Comparison of ENCODE assay signal across 10 mouse cellular contexts in the genomic region with DNA sequence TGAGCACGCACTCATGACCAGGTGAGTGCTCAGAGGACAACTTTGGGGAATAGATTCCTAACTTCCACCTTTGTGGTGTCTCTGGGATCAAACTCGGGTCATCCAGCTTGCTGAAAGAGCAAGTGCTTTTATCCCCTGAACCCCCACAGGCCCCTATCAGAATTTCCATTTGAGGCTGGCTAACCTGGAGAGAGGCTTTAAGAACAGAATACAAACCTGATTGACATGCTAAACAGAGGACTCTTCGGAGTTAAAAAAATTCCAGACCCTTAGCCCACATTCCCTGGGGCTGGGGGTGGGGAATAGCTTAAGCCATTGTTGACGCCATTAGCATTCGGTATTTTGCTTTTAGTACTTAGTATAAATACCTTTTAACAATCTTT. TPM values are rescaled to one million over a fixed set of nuclear protein-coding genes. Genes with fewer than 3 reads are reported as not detected.
DNase-seq lines count a peak whose midpoint lies in the region; ATAC-seq lines count a peak whose summit lies in the region.
"Had no signal": no experiment of that assay in that cellular context is flagged by ENCODE, and none has a peak within 500 bp of the region (broad histone marks: within the 10 kb centered on the region; RNA-seq: fewer than 3 reads in every experiment).

No protein-coding gene starts in this region.

- intact Hi-C loops in left cerebral cortex, postnatal 10 days (cut with DNase I), result loop anchor here (5.0 to 10.0 kb wide), 2 partner anchors 71 to 213 kb away; a partner anchor contains a TSS
- intact Hi-C loops in gastrocnemius, postnatal 14 days (cut with DNase I; ENCODE audit: low total_unique reads), result loop anchor here (10.0 kb wide), 1 partner anchor 63 kb away; no protein-coding TSS in a partner anchor

- peak overlapping the region; percentile 88 for H3K9ac ChIP-seq in heart, embryonic 14.5 days (ENCODE audit: low read length)
- no peak overlapping the region for H3K9ac ChIP-seq in hindbrain, embryonic 11.5 days (ENCODE audit: low read depth, low read length)

- WGBS in heart, embryonic 14.5 days, result 30% methylated on average over 5 of the region's 5 CpGs
- WGBS in hindbrain, embryonic 11.5 days, result 21% methylated on average over 5 of the region's 5 CpGs
- 24% methylated on average over 5 of the region's 5 CpGs for WGBS in midbrain, embryonic 10.5 days

- no peak for ATAC-seq in heart, embryonic 14.5 days (ENCODE audit: insufficient number of reproducible peaks, insufficient read depth, low FRiP score, low read depth)
- no peak for ATAC-seq in hindbrain, embryonic 11.5 days (ENCODE audit: low FRiP score)

- DNase-seq in heart, postnatal 4 days, result no peak
- DNase-seq in R1 (ENCODE audit: low read depth, low spot score), result peak; percentile 100
- no peak for DNase-seq in hindbrain, embryonic 11.5 days (ENCODE audit: low spot score)
- no peak for DNase-seq in midbrain, embryonic 10.5 days (ENCODE audit: low spot score)
- DNase-seq in left cerebral cortex, postnatal 10 days (ENCODE audit: extremely low spot score in 1 of 2, low spot score in 2 of 2), result no peak
- DNase-seq in gastrocnemius, postnatal 14 days, result no peak
- DNase-seq in thymus, postnatal 4 days, result no peak
- DNase-seq: cerebellum, adult 9-11 months had no signal

- H3K27ac ChIP-seq in heart, embryonic 14.5 days (replicated peaks in 1 of 2; ENCODE audit: control insufficient read depth in 1 of 2, insufficient read depth in 1 of 2, low read depth in 2 of 2, low read length in 2 of 2), result peak overlapping the region in 1 of 2 experiments; percentile 98; a peak in 2 of 4 replicates
- no peak overlapping the region for H3K27ac ChIP-seq in hindbrain, embryonic 11.5 days (ENCODE audit: low read depth, low read length)
- H3K27ac ChIP-seq in midbrain, embryonic 10.5 days (replicated peaks), result peak overlapping the region; percentile 98

- no peaks in the 10 kb centered on the region for H3K9me3 ChIP-seq in heart, embryonic 14.5 days (ENCODE audit: control insufficient read depth, low read length)
- H3K9me3 ChIP-seq in hindbrain, embryonic 11.5 days (ENCODE audit: control insufficient read depth, low read length), result no peaks in the 10 kb centered on the region
- H3K9me3 ChIP-seq in midbrain, embryonic 10.5 days (replicated peaks), result no peaks in the 10 kb centered on the region

- H3K4me2 ChIP-seq in heart, embryonic 14.5 days (ENCODE audit: low read length), result peak overlapping the region; percentile 79
- 0 out of 2 replicates have a peak overlapping the region, but pooled peaks have one; percentile 60 for H3K4me2 ChIP-seq in hindbrain, embryonic 11.5 days (replicated peaks; ENCODE audit: low read depth, low read length)

- H3K27me3 ChIP-seq in heart, embryonic 14.5 days (ENCODE audit: control insufficient read depth, insufficient read depth, low read length), result no peaks in the 10 kb centered on the region
- H3K27me3 ChIP-seq in hindbrain, embryonic 11.5 days (ENCODE audit: control insufficient read depth, insufficient read depth, low read length), result no peaks in the 10 kb centered on the region
- no peaks in the 10 kb centered on the region for H3K27me3 ChIP-seq in midbrain, embryonic 10.5 days (ENCODE audit: low read depth, poor library complexity, severe bottlenecking)

- H3K4me3 ChIP-seq in heart, embryonic 14.5 days (ENCODE audit: control insufficient read depth in 1 of 2, insufficient read depth in 1 of 2, low read depth in 1 of 2, low read length in 2 of 2), result peak overlapping the region in 1 of 2 experiments; percentile 84; a peak in 2 of 4 replicates
- H3K4me3 ChIP-seq in hindbrain, embryonic 11.5 days (ENCODE audit: low read depth, low read length), result no peak overlapping the region
- peak overlapping the region; percentile 96 for H3K4me3 ChIP-seq in midbrain, embryonic 10.5 days

- H3K36me3 ChIP-seq in heart, embryonic 14.5 days (ENCODE audit: control insufficient read depth, insufficient read depth, low read length), result peaks cover under 1% of the 10 kb centered on the region; the same call in 1 of the 2 replicates
- H3K36me3 ChIP-seq in hindbrain, embryonic 11.5 days (ENCODE audit: control insufficient read depth, insufficient read depth, low read length), result no peaks in the 10 kb centered on the region
- H3K36me3 ChIP-seq in midbrain, embryonic 10.5 days, result peaks cover 2% of the 10 kb centered on the region; the same call in 1 of the 2 replicates

- peaks cover 4 to 27% of the 10 kb centered on the region in 2 experiments for H3K4me1 ChIP-seq in heart, embryonic 14.5 days (ENCODE audit: control insufficient read depth in 2 of 2, insufficient read depth in 2 of 2, low read length in 2 of 2)
- H3K4me1 ChIP-seq in hindbrain, embryonic 11.5 days (replicated peaks; ENCODE audit: control insufficient read depth, insufficient read depth, low read length), result no peaks in the 10 kb centered on the region; the same call in 1 of the 2 replicates
- H3K4me1 ChIP-seq in midbrain, embryonic 10.5 days, result peaks cover 25% of the 10 kb centered on the region

RNA-seq across cellular contexts. Expression of a gene that starts 1.4 kb away (rescaled TPM):
- polyA plus RNA-seq in heart, embryonic 14.5 days (2014; fragmentation: Nextera tagmentation; extraction: Ambion mirVana), result 45.4 and 45.6 TPM in 2 replicates
- 10 to 100 TPM; 52.9 to 54.3 TPM for total RNA-seq in heart, postnatal 4 days (2021)
- polyA plus RNA-seq in hindbrain, embryonic 11.5 days (2014; fragmentation: Nextera tagmentation; extraction: Ambion mirVana), result 63.8 and 79.7 TPM in 2 replicates
- 91.6 and 97.6 TPM in 2 replicates for polyA plus RNA-seq in midbrain, embryonic 10.5 days (2016; fragmentation: Nextera tagmentation; extraction: Ambion mirVana)
- total RNA-seq in left cerebral cortex, postnatal 10 days (2021), result 10 to 100 TPM; 59.1 to 60.9 TPM
- 10 to 100 TPM; 21.7 to 24.4 TPM for total RNA-seq in gastrocnemius, postnatal 14 days (2021)

RNA-seq across cellular contexts. Expression of a gene that starts 25.4 kb away (rescaled TPM):
- polyA plus RNA-seq in heart, embryonic 14.5 days (2014; fragmentation: Nextera tagmentation; extraction: Ambion mirVana), result 5.4 and 6.3 TPM in 2 replicates
- total RNA-seq in heart, postnatal 4 days (2021), result 10 to 100 TPM in 1 of 2 experiments, 1 to 10 TPM in 1; 8.4 to 11.5 TPM
- 8.3 and 11.1 TPM in 2 replicates for polyA plus RNA-seq in hindbrain, embryonic 11.5 days (2014; fragmentation: Nextera tagmentation; extraction: Ambion mirVana)
- polyA plus RNA-seq in midbrain, embryonic 10.5 days (2016; fragmentation: Nextera tagmentation; extraction: Ambion mirVana), result 6.7 and 7.7 TPM in 2 replicates
- 1 to 10 TPM; 2.9 TPM for total RNA-seq in left cerebral cortex, postnatal 10 days (2021)
- 1 to 10 TPM; 4.4 to 6.5 TPM for total RNA-seq in gastrocnemius, postnatal 14 days (2021)

RNA-seq across cellular contexts. Expression of a gene that starts 50.1 kb away (rescaled TPM):
- polyA plus RNA-seq in heart, embryonic 14.5 days (2014; fragmentation: Nextera tagmentation; extraction: Ambion mirVana), result not detected in 2 replicates
- total RNA-seq in heart, postnatal 4 days (2021), result not detected
- polyA plus RNA-seq in hindbrain, embryonic 11.5 days (2014; fragmentation: Nextera tagmentation; extraction: Ambion mirVana), result 0.22 TPM in 1 of 2 replicates, not detected in the other
- not detected in 2 replicates for polyA plus RNA-seq in midbrain, embryonic 10.5 days (2016; fragmentation: Nextera tagmentation; extraction: Ambion mirVana)
- not detected for total RNA-seq in left cerebral cortex, postnatal 10 days (2021)
- not detected for total RNA-seq in gastrocnemius, postnatal 14 days (2021)
- total RNA-seq: liver, adult 2 months had no signal
- polyA plus RNA-seq: liver, adult 2 months had no signal
